Mouse (Mus musculus): ENCODE results near the gene Elof1. TPM values are rescaled to one million over a fixed set of nuclear protein-coding genes. Genes with fewer than 3 reads are reported as not detected.
"Not testable (repeated sequence)": the region's sequence is repeated elsewhere in the genome, so short reads cannot be mapped to it uniquely, and the experiment has no call there.

The Elof1 gene
- polyA plus RNA-seq, 1 experiment from 2014 or later = 196 TPM

- WGBS = under 1% methylated on average over 48 of the region's 48 CpGs
- no peaks in the 10 kb centered on the region for H3K27me3 ChIP-seq
- H3K4me2 ChIP-seq = peak within 1 kb of the TSS; percentile 79
- peaks cover 5% of the 10 kb centered on the region; the same call in 1 of the 2 replicates for H3K4me1 ChIP-seq
- peak; percentile 99 for ATAC-seq (ENCODE audit: borderline replicate concordance, extremely low read depth, low FRiP score, low TSS enrichment)
- H3K9me3 ChIP-seq = no peaks in the 10 kb centered on the region
- peak within 1 kb of the TSS; percentile 68 for H3K9ac ChIP-seq
- H3K36me3 ChIP-seq = no peaks in the 10 kb centered on the region
- peak within 1 kb of the TSS; percentile 90 for H3K27ac ChIP-seq
- peak within 1 kb of the TSS; percentile 82 for H3K4me3 ChIP-seq
Observed at GRCm38 (mm10) chr9:22085022-22085834, 31.7 kb downstream of the Elof1 start, which contains the start of gene Ecsit. Ecsit (minus strand) TSS chr9:22085438.

GRCm38 (mm10) chr9:22084667-22085021 is 32.3 kb downstream of the Elof1 start:
- Histone ChIP-seq H3K4me3 (peak overlapping the region; percentile 82), H3K27me3 (no peaks in the 10 kb centered on the region), H3K9me3 (no peaks in the 10 kb centered on the region), H3K27ac (no peak overlapping the region; the same call in 1 of the 2 replicates), H3K9ac (peak overlapping the region; percentile 68), H3K4me1 (peaks cover 5% of the 10 kb centered on the region; the same call in 1 of the 2 replicates), H3K4me2 (peak overlapping the region; percentile 79), H3K36me3 (no peaks in the 10 kb centered on the region)
- WGBS = 29% methylated on average over 4 of the region's 4 CpGs
- ATAC-seq (ENCODE audit: borderline replicate concordance, extremely low read depth, low FRiP score, low TSS enrichment) = no peak

- Histone ChIP-seq H3K27me3 (no peaks in the 10 kb centered on the region), H3K4me1 (no peaks in the 10 kb centered on the region), H3K9ac (no peak overlapping the region), H3K36me3 (peaks cover 20% of the 10 kb centered on the region; the same call in 1 of the 2 replicates), H3K4me3 (no peak overlapping the region), H3K27ac (no peak overlapping the region), H3K9me3 (no peaks in the 10 kb centered on the region), H3K4me2 (no peak overlapping the region)
- no peak for ATAC-seq (ENCODE audit: borderline replicate concordance, extremely low read depth, low FRiP score, low TSS enrichment)
- WGBS = 88% methylated on average over 23 of the region's 23 CpGs
Observed at GRCm38 (mm10) chr9:22076223-22076622, 40.7 kb downstream of the Elof1 start.

GRCm38 (mm10) chr9:22075778-22076177 is 41.2 kb downstream of the Elof1 start:
- not testable (repeated sequence) for H3K4me3 ChIP-seq; H3K27ac ChIP-seq; H3K4me2 ChIP-seq; H3K9ac ChIP-seq; ATAC-seq (ENCODE audit: borderline replicate concordance, extremely low read depth, low FRiP score, low TSS enrichment); H3K4me1 ChIP-seq; H3K27me3 ChIP-seq; H3K9me3 ChIP-seq
- 73% methylated on average over 5 of the region's 5 CpGs for WGBS
- H3K36me3 ChIP-seq = peaks cover 20% of the 10 kb centered on the region; the same call in 1 of the 2 replicates

GRCm38 (mm10) chr9:22072276-22072675 is 44.7 kb downstream of the Elof1 start:
- Histone ChIP-seq H3K9ac (no peak overlapping the region), H3K4me3 (no peak overlapping the region), H3K27me3 (no peaks in the 10 kb centered on the region), H3K4me2 (no peak overlapping the region), H3K4me1 (peaks cover 8% of the 10 kb centered on the region), H3K9me3 (no peaks in the 10 kb centered on the region), H3K27ac (no peak overlapping the region), H3K36me3 (peaks cover 30% of the 10 kb centered on the region; the same call in 1 of the 2 replicates)
- no peak for ATAC-seq (ENCODE audit: borderline replicate concordance, extremely low read depth, low FRiP score, low TSS enrichment)
- WGBS = 90% methylated on average over 4 of the region's 4 CpGs

GRCm38 (mm10) chr9:22070791-22071573 is 46.0 kb downstream of the Elof1 start, which contains the start of the genes Gm49318 and Zfp653:
Gm49318 (minus strand) TSS chr9:22071259.
Zfp653 (minus strand) TSS chr9:22071376.
- no peaks in the 10 kb centered on the region for H3K27me3 ChIP-seq
- under 1% methylated on average over 76 of the region's 87 CpGs for WGBS
- peak; percentile 98 for ATAC-seq (ENCODE audit: borderline replicate concordance, extremely low read depth, low FRiP score, low TSS enrichment)
- H3K27ac ChIP-seq = peak within 1 kb of the TSS; percentile 99
- peak within 1 kb of the TSS; percentile 87 for H3K9ac ChIP-seq
- H3K9me3 ChIP-seq = no peaks in the 10 kb centered on the region
- H3K36me3 ChIP-seq = peaks cover 28% of the 10 kb centered on the region
- peak within 1 kb of the TSS; percentile 78 for H3K4me3 ChIP-seq
- peak within 1 kb of the TSS; percentile 57 for H3K4me2 ChIP-seq
- H3K4me1 ChIP-seq = peaks cover 8% of the 10 kb centered on the region

GRCm38 (mm10) chr9:22069881-22070553 is 47.0 kb downstream of the Elof1 start:
- Histone ChIP-seq H3K27me3 (no peaks in the 10 kb centered on the region), H3K4me3 (peak overlapping the region; percentile 78), H3K27ac (peak overlapping the region; percentile 42; the same call in 1 of the 2 replicates), H3K9me3 (no peaks in the 10 kb centered on the region), H3K4me1 (peaks cover 8% of the 10 kb centered on the region), H3K9ac (peak overlapping the region; percentile 33; the same call in 1 of the 2 replicates), H3K4me2 (peak overlapping the region; percentile 57), H3K36me3 (peaks cover 36% of the 10 kb centered on the region)
- WGBS = 63% methylated on average over 4 of the region's 4 CpGs
- ATAC-seq (ENCODE audit: borderline replicate concordance, extremely low read depth, low FRiP score, low TSS enrichment) = peak; percentile 5

- no peak for ATAC-seq (ENCODE audit: borderline replicate concordance, extremely low read depth, low FRiP score, low TSS enrichment)
- no peaks in the 10 kb centered on the region for H3K27me3 ChIP-seq
- H3K9ac ChIP-seq = no peak overlapping the region
- no peak overlapping the region for H3K4me2 ChIP-seq
- H3K36me3 ChIP-seq = peaks cover 51% of the 10 kb centered on the region
- H3K4me1 ChIP-seq = peaks cover 8% of the 10 kb centered on the region
- WGBS = 73% methylated on average over 5 of the region's 5 CpGs
- no peak overlapping the region for H3K27ac ChIP-seq
- H3K9me3 ChIP-seq = no peaks in the 10 kb centered on the region
- H3K4me3 ChIP-seq = no peak overlapping the region
Observed at GRCm38 (mm10) chr9:22067195-22067594, 49.8 kb downstream of the Elof1 start.

GRCm38 (mm10) chr9:22066433-22066832 is 50.5 kb downstream of the Elof1 start:
- no peaks in the 10 kb centered on the region for H3K9me3 ChIP-seq
- WGBS = 58% methylated on average over 3 of the region's 3 CpGs
- peaks cover 57% of the 10 kb centered on the region for H3K36me3 ChIP-seq

GRCm38 (mm10) chr9:22065642-22066041 is 51.3 kb downstream of the Elof1 start:
- H3K4me1 ChIP-seq = peaks cover 8% of the 10 kb centered on the region
- WGBS = 92% methylated on average over 11 of the region's 11 CpGs
- no peak for ATAC-seq (ENCODE audit: borderline replicate concordance, extremely low read depth, low FRiP score, low TSS enrichment)

More at GRCm38 (mm10) chr9:22066433-22066832, 50.5 kb downstream of the Elof1 start:
- no peaks in the 10 kb centered on the region for H3K27me3 ChIP-seq
- H3K4me1 ChIP-seq = peaks cover 8% of the 10 kb centered on the region
- H3K4me2 ChIP-seq = no peak overlapping the region
- H3K9ac ChIP-seq = no peak overlapping the region
- H3K27ac ChIP-seq = no peak overlapping the region
- ATAC-seq (ENCODE audit: borderline replicate concordance, extremely low read depth, low FRiP score, low TSS enrichment) = no peak
- no peak overlapping the region for H3K4me3 ChIP-seq

GRCm38 (mm10) chr9:22064341-22064740 is 52.6 kb downstream of the Elof1 start:
- H3K9me3 ChIP-seq = no peaks in the 10 kb centered on the region
- H3K4me2 ChIP-seq = no peak overlapping the region
- 96% methylated on average over 3 of the region's 3 CpGs for WGBS
- no peak overlapping the region for H3K9ac ChIP-seq
- H3K27ac ChIP-seq = no peak overlapping the region
- H3K4me3 ChIP-seq = no peak overlapping the region
- ATAC-seq (ENCODE audit: borderline replicate concordance, extremely low read depth, low FRiP score, low TSS enrichment) = no peak
- no peaks in the 10 kb centered on the region for H3K4me1 ChIP-seq
- peaks cover 68% of the 10 kb centered on the region for H3K36me3 ChIP-seq
- no peaks in the 10 kb centered on the region for H3K27me3 ChIP-seq

More at GRCm38 (mm10) chr9:22065642-22066041, 51.3 kb downstream of the Elof1 start:
- Histone ChIP-seq H3K27ac (no peak overlapping the region), H3K36me3 (peaks cover 63% of the 10 kb centered on the region), H3K9ac (no peak overlapping the region), H3K4me3 (no peak overlapping the region), H3K27me3 (no peaks in the 10 kb centered on the region), H3K9me3 (no peaks in the 10 kb centered on the region), H3K4me2 (no peak overlapping the region)

Data from lung, embryonic 15.5 days (tissue).